Mouse (Mus musculus): ENCODE results near the gene Mnt. TPM values are rescaled to one million over a fixed set of nuclear protein-coding genes. Genes with fewer than 3 reads are reported as not detected.
"Not testable (repeated sequence)": the region's sequence is repeated elsewhere in the genome, so short reads cannot be mapped to it uniquely, and the experiment has no call there.

Mnt gene
- 5.2 and 5.3 TPM in 2 replicates for polyA plus RNA-seq (2016; fragmentation: Nextera tagmentation; extraction: Ambion mirVana)

DNA sequence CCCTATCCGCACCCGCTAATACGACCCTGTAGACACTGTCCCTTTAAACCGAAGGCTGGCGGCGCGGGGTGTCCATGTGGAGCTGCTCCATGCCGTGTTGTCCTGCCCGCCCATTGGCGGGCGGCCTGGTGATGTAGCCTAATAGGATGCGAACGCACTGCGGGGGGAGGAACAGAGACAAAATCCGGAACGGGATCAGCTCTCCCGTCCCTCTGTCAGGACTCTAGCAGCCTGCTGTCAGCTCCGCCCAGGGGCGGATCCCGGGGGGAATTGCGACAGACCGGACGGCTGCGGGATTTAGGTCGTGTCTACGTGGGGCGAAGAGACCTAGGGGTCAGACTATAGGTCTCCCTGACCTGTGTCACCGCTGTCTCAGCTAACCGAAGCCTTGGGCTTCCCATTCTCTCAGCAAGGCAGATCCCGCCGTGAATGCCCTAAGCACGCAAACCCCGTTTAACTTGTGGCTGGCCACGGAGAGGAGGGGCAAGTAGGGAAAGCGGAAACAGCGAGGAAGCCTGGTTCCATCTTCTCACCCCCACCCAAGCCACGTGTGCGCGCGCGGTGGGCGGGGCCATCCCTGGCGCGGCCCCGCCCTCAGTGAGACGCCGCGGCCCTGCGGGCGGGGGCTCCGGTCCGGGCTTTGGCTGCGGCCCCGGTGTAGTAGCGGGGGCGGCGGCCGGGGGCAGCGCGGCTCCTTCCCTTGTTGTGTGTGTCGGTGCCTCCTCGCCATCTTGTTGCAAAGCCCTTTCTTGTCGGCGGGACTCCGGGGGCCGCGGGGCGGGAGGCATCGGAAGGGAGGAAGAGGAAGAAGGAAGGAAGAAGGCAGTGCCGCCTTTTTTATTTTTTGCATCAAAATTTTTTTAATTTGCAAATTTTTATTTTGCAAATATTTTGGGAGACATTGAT is at the start of gene Mnt:
Mnt (plus strand) TSS at position 665 of the 906 bp plus-strand sequence.
- 0 out of 2 replicates have a peak, but pooled peaks cover 6% of the 10 kb centered on the region for H3K36me3 ChIP-seq (replicated peaks)

DNA sequence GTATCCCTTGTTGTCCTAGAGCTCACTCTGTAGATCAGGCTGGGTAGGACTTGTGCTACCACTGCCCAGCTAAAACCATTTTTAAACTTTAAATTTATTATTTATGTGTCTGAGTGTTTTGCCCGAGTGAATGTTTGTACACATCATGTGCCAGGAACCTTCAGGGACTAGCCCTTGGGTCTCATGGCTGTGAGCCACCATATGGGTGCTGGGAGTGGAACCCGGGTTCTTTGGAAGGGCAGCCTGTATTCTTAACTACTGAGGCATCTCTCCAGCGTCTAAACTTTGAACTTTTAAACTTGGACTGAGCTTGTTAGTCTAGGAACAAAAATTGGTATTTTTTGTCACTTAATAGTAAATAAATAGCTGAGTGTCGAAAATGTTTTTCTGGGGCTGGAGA is 37.8 kb upstream of the Mnt start:
- 94% methylated on average over 4 of the region's 4 CpGs for whole genome bisulfite sequencing
- Histone ChIP-seq H3K4me1 (no peaks in the 10 kb centered on the region), H3K27me3 (replicated peaks; ENCODE audit: low read depth, poor library complexity, severe bottlenecking) (no peaks in the 10 kb centered on the region), H3K36me3 (replicated peaks) (peaks cover 97% of the 10 kb centered on the region), H3K4me3 (no peak overlapping the region), H3K9me3 (no peaks in the 10 kb centered on the region), H3K27ac (replicated peaks) (no peak overlapping the region)
- no peak for DNase-seq (ENCODE audit: low spot score)

More for the DNA sequence above, at the start of gene Mnt:
- H3K4me3 ChIP-seq = peak within 1 kb of the TSS; percentile 91
- H3K9me3 ChIP-seq = no peaks in the 10 kb centered on the region
- peak within 1 kb of the TSS; percentile 90 for H3K27ac ChIP-seq (replicated peaks)
- WGBS = under 1% methylated on average over 70 of the region's 70 CpGs
- H3K27me3 ChIP-seq (replicated peaks; ENCODE audit: low read depth, poor library complexity, severe bottlenecking) = peaks cover 12% of the 10 kb centered on the region; the same call in 1 of the 2 replicates
- H3K4me1 ChIP-seq = peaks cover 64% of the 10 kb centered on the region
- peak; percentile 97 for DNase-seq (ENCODE audit: low spot score)

DNA sequence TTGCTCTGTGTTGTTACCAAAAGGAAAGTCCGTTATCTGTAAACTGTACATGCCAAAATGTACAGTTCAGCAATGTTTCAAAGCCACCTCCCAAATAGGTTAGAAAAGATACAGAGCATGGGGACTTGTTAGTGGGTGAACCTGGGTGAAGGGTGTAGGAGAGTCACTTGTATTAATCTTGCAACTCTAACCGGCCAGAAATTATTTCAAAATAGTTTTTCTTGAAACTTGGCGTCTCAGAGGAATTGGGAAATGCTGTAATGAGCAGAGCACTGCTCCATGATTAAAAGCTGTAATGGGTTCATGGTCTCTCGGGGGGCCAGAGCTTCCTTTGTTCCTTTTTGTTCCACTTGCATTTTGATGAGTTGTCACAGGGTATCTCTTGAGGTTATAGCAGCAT is 30.1 kb upstream of the Mnt start:
- 89% methylated on average over 4 of the region's 4 CpGs for WGBS
- Histone ChIP-seq H3K4me3 (no peak overlapping the region), H3K9me3 (no peaks in the 10 kb centered on the region), H3K27ac (replicated peaks) (no peak overlapping the region), H3K4me1 (no peaks in the 10 kb centered on the region), H3K36me3 (replicated peaks) (peaks cover 94% of the 10 kb centered on the region), H3K27me3 (replicated peaks; ENCODE audit: low read depth, poor library complexity, severe bottlenecking) (no peaks in the 10 kb centered on the region)
- no peak for DNase-seq (ENCODE audit: low spot score)

DNA sequence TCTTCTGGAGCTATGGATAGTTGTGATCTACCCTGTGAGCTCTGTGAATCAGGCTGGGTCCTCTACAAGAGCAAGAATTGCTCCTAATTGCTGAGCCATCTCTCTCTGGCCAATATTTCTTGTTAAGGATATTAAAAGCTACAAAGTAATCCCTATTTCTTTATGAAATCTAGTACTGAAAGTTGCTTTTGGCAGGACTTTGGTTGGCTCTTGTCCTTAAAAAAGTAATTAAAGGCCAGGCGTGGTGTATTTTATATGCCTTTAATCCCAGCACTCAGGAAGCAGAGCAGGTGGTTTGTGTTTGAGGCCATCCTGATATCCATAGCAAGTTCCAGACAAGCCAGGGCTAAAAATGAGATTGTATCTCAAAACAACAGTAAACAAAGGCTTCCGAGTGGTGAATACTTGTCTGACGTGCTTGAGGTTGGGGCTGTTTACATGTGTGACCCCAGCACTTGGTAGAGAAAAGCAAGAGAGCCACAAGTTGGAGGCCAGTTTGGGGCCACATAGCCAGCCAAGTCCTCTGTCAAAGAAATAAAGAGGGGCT is 26.6 kb upstream of the Mnt start:
- peaks cover 94% of the 10 kb centered on the region for H3K36me3 ChIP-seq (replicated peaks)
- H3K9me3 ChIP-seq = no peaks in the 10 kb centered on the region
- H3K4me1 ChIP-seq = no peaks in the 10 kb centered on the region
- H3K27ac ChIP-seq (replicated peaks) = no peak overlapping the region
- H3K27me3 ChIP-seq (replicated peaks; ENCODE audit: low read depth, poor library complexity, severe bottlenecking) = no peaks in the 10 kb centered on the region
- DNase-seq (ENCODE audit: low spot score) = no peak
- no peak overlapping the region for H3K4me3 ChIP-seq
- 90% methylated on average over 3 of the region's 3 CpGs for WGBS

DNA sequence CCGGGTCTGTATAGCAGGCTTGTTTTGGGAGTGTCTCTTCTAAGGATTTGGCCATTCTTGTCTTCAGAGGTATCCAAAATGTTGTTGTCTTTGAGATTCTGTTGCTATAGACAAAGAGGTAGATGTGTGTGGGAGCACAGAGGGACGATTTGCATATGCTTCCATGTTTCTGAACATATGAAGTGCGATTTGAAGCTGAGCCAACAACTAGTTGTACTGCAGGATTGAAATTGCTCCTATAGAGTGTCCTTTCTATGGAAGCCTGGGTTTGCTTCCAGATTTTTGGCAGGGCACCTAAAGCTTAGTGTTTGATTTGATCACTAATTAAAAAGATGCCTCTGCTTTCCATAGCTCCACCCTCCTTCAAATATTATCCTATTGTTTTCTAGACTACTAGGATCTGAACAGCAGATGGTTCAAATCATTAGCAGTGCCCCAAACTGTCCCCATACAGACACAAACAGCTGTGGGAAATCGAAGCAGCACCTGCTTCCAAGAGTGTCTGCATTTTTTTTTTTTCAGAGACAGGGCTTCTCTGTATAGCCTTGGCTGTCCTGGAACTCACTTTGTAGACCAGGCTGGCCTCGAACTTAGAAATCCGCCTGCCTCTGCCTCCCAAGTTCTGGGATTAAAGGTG is 23.4 kb upstream of the Mnt start:
- no peaks in the 10 kb centered on the region for H3K9me3 ChIP-seq
- H3K36me3 ChIP-seq (replicated peaks) = peaks cover 85% of the 10 kb centered on the region
- H3K27me3 ChIP-seq (replicated peaks; ENCODE audit: low read depth, poor library complexity, severe bottlenecking) = no peaks in the 10 kb centered on the region
- H3K4me3 ChIP-seq = no peak overlapping the region
- 92% methylated on average over 6 of the region's 6 CpGs for WGBS
- DNase-seq (ENCODE audit: low spot score) = no peak
- H3K4me1 ChIP-seq = no peaks in the 10 kb centered on the region; the same call in 1 of the 2 replicates
- no peak overlapping the region for H3K27ac ChIP-seq (replicated peaks)

DNA sequence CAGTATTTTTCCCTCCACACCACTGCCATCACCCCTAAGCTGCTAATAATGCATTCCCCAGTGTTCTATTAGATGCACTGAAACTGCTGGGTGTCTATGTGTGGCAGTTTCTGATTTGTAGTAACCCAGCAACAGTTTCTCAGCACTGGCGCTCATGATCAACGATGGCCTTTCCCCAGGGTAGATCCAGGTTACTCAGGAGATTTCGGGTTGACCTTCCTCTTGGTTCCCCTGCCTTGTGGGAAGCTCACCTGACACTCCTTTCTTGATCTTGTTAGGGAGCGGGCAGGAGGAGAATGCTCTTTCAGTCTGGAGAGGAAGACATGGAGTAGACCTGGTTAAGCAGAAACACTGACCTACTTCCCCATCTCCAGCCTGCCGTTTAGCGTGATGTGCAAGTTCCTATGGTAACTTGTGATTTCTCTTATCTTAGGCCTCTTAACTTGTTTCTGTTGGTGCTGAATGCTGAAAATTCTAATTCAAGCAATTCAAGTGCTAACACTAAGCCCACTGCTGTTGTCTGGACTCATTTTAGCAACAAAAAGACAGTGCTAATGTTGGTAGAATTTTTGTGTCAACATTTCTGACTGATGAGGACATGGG is 22.4 kb upstream of the Mnt start:
- no peaks in the 10 kb centered on the region for H3K27me3 ChIP-seq (replicated peaks; ENCODE audit: low read depth, poor library complexity, severe bottlenecking)
- no peak overlapping the region for H3K27ac ChIP-seq (replicated peaks)
- peaks cover 84% of the 10 kb centered on the region for H3K36me3 ChIP-seq (replicated peaks)
- no peaks in the 10 kb centered on the region; the same call in 1 of the 2 replicates for H3K4me1 ChIP-seq
- no peak overlapping the region for H3K4me3 ChIP-seq
- no peaks in the 10 kb centered on the region for H3K9me3 ChIP-seq
- 93% methylated on average over 6 of the region's 6 CpGs for WGBS
- no peak for DNase-seq (ENCODE audit: low spot score)

DNA sequence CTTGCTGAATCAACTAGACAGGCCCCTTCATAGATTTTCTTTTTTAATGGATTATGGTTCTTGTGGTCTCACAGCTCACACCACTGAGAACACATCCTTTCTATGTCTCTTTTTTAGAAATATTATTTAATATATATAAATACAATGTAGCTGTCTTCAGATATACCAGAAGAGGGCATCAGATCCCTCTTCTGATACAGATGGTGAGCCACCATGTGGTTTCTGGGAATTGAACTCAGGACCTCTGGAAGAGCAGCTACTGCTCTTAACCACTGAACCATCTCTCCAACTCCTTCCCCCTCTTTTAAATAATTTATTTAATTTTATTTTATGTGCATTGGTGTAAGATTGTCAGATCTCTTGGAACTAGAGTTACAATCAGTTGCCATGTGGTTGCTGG is 20.6 kb upstream of the Mnt start:
- Histone ChIP-seq H3K4me1 (no peaks in the 10 kb centered on the region; the same call in 1 of the 2 replicates), H3K36me3 (replicated peaks) (peaks cover 85% of the 10 kb centered on the region), H3K9me3 (no peaks in the 10 kb centered on the region), H3K27ac (replicated peaks) (no peak overlapping the region), H3K4me3 (no peak overlapping the region), H3K27me3 (replicated peaks; ENCODE audit: low read depth, poor library complexity, severe bottlenecking) (no peaks in the 10 kb centered on the region)
- DNase-seq (ENCODE audit: low spot score) = no peak

DNA sequence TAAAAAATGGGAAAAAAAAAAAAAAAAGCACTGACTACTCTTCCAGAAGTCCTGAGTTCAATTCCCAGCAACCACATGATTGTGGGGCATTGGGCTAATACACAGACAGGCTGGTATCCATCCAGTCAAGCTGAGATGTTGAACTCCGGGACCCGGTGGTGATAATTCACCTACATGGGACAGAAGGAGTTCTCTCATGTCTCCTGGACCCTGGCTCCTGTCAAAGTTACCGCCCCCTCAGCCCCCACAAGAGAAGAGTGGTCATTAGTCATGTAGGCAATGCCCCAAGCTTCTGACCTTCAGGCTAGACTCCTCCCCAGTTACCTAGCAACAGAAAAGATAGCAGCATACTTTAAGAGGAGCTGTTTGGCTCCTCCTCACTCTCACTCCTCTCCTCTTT is 19.7 kb upstream of the Mnt start:
- H3K4me3 ChIP-seq; H3K27ac ChIP-seq (replicated peaks); H3K27me3 ChIP-seq (replicated peaks; ENCODE audit: low read depth, poor library complexity, severe bottlenecking); H3K9me3 ChIP-seq; DNase-seq (ENCODE audit: low spot score); H3K4me1 ChIP-seq: not testable (repeated sequence)
- WGBS = 87% methylated on average over 3 of the region's 3 CpGs
- peaks cover 82% of the 10 kb centered on the region for H3K36me3 ChIP-seq (replicated peaks)

DNA sequence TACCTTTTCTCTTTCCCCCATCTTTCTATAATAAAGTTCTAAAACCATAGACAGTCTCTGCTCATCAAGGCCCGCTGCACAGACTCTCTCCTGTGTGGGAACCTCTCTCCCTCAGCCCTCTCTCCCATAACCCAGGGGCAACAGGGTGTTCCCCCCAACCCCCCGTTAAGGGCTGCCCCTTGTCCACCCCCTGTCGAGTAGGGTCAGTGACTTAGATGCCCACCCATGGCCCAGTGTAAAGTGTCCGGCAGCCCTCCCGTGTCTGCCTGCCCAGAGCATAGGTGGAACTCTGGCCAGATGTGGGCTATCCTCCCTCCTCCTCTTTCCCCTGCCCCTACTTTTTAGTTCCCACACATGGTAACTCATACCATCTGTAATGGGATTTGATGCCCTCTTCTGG is 19.2 kb upstream of the Mnt start:
- Histone ChIP-seq H3K9me3 (no peaks in the 10 kb centered on the region), H3K4me3 (no peak overlapping the region), H3K36me3 (replicated peaks) (peaks cover 82% of the 10 kb centered on the region), H3K27me3 (replicated peaks; ENCODE audit: low read depth, poor library complexity, severe bottlenecking) (no peaks in the 10 kb centered on the region), H3K27ac (replicated peaks) (no peak overlapping the region), H3K4me1 (no peaks in the 10 kb centered on the region; the same call in 1 of the 2 replicates)
- 86% methylated on average over 5 of the region's 5 CpGs for WGBS
- DNase-seq (ENCODE audit: low spot score) = no peak

DNA sequence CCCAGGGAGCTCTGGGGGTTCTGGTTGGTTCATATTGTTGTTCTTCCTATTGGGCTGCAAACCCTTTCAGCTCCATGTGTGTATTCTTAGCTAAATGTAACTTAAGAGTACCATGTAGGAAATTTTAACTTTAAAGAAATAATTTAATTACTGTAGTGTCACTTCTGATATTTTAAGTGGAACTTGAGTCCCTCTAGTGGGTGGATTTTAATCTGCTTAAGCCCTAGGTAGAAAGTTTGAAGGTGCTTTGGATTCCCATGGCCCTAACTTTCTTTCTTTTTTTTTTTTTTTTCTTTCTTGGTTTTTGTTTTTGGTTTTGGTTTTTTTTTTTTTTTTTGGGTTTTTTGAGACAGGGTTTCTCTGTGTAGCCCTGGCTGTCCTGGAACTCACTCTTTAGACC is 14.9 kb upstream of the Mnt start:
- Histone ChIP-seq H3K27ac (replicated peaks) (no peak overlapping the region), H3K9me3 (no peaks in the 10 kb centered on the region), H3K27me3 (replicated peaks; ENCODE audit: low read depth, poor library complexity, severe bottlenecking) (no peaks in the 10 kb centered on the region), H3K36me3 (replicated peaks) (peaks cover 78% of the 10 kb centered on the region), H3K4me1 (no peaks in the 10 kb centered on the region; the same call in 1 of the 2 replicates), H3K4me3 (no peak overlapping the region)
- no peak for DNase-seq (ENCODE audit: low spot score)

DNA sequence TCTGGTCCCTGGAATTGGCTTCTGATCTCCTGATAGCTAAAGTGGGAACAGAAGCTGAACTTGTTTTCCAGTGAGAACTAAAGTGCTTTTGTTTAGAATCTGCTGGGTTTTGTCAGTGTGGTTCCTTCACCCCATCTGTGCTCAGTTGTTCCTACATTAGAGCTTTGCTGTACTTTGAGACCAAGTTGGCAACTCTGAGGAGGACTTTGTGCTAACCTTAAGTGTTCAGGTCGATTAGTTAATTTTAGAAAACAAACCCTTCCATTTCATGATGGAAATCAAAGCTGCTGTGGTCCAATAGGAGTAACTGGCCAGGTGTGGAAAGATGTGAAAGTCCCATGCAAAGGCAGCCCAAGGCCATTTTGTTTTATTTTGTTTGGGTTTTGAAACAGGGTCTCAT is 9.8 kb upstream of the Mnt start:
- Histone ChIP-seq H3K9me3 (no peaks in the 10 kb centered on the region), H3K4me3 (no peak overlapping the region), H3K36me3 (replicated peaks) (peaks cover 62% of the 10 kb centered on the region), H3K4me1 (peaks cover 1% of the 10 kb centered on the region; the same call in 1 of the 2 replicates), H3K27ac (replicated peaks) (no peak overlapping the region), H3K27me3 (replicated peaks; ENCODE audit: low read depth, poor library complexity, severe bottlenecking) (no peaks in the 10 kb centered on the region)
- 73% methylated on average over 1 of the region's 1 CpGs for WGBS
- DNase-seq (ENCODE audit: low spot score) = no peak

DNA sequence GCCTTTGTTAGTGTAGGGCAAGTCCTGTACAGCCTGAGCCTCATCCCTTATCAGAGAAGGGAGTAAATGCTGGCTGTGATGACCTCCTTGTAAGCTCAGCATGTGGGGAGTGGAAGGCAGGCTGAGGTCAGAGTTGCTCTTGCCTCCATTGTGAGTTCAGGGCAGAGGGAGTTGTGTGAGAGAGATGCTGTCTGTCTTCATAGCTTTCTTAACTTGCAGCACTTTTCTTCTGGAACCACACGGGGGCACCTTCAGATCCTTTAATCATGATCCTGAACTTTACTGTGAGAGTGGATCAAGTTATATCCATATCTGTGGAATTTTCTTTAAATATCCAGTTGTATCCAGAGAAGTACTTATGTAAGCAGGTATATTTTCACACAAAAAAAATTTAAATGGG is 9.3 kb upstream of the Mnt start:
- DNase-seq (ENCODE audit: low spot score) = no peak
- Histone ChIP-seq H3K36me3 (replicated peaks) (peaks cover 60% of the 10 kb centered on the region), H3K27ac (replicated peaks) (no peak overlapping the region), H3K27me3 (replicated peaks; ENCODE audit: low read depth, poor library complexity, severe bottlenecking) (no peaks in the 10 kb centered on the region), H3K4me3 (no peak overlapping the region), H3K4me1 (peaks cover 5% of the 10 kb centered on the region; the same call in 1 of the 2 replicates), H3K9me3 (no peaks in the 10 kb centered on the region)
- 42% methylated on average over 1 of the region's 1 CpGs for WGBS
